Mouse (Mus musculus): ENCODE results near the gene Hjurp. TPM values are rescaled to one million over a fixed set of nuclear protein-coding genes. Genes with fewer than 3 reads are reported as not detected.

Gene Hjurp
- polyA plus RNA-seq, 1 experiment, result 34.3 TPM

DNA sequence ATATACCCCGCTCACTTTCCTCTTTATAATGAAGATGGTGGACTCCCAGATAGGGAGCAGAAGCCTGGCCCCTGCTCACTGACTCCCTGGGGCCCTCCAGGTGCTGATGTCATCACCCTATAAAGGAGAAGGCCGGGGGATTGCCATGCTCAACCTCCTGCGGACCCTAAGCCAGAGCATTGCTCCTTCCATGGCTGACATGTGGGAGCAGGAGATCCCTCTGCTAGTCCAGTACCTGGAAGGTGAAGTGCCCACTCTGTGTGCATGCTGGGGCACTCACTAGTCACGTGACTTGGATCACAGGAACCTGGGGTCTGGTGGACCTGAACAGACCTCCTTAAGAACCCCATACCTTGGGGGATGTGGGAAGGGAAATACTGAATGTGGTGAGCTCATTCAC lies 36.9 kb downstream of the Hjurp start:
- Histone ChIP-seq H3K36me3 (ENCODE audit: control insufficient read depth, insufficient read depth, low read length) (no peaks in the 10 kb centered on the region), H3K27me3 (ENCODE audit: control insufficient read depth, insufficient read depth, low read length) (no peaks in the 10 kb centered on the region), H3K27ac (ENCODE audit: control insufficient read depth, insufficient read depth, low read depth, low read length) (no peak overlapping the region), H3K4me3 (ENCODE audit: control insufficient read depth, low read depth, low read length) (no peak overlapping the region), H3K4me1 (ENCODE audit: control insufficient read depth, insufficient read depth, low read length) (no peaks in the 10 kb centered on the region)
- no peak for TF ChIP-seq CTCF (IDR thresholded peaks at IDR 0.05; ENCODE audit: control insufficient read depth, insufficient read depth, insufficient replicate concordance, low read depth, low read length)
- TF ChIP-seq POLR2A (IDR thresholded peaks at IDR 0.05; ENCODE audit: control insufficient read depth, low read depth, low read length), result no peak

DNA sequence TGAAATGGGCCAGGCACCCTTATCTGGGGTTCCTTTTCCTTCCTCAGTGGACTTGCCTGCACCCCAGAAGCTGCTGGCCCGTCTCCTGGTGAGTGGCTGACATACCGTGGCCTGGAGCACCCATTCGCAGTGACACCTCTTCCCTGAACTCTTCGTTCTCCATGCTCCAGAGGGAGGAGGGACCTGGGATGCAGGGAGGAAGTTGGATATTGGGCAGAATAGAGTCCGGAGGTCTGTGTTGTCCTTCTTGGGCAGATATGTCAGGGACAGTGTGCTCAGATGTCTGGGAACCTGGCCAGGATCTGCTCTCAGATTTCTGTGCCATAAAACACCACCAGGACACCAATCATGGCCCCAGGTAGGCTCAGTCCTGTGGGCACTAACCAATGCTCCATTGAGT lies 37.4 kb downstream of the Hjurp start:
- Histone ChIP-seq H3K4me3 (ENCODE audit: control insufficient read depth, low read depth, low read length) (no peak overlapping the region), H3K36me3 (ENCODE audit: control insufficient read depth, insufficient read depth, low read length) (no peaks in the 10 kb centered on the region), H3K4me1 (ENCODE audit: control insufficient read depth, insufficient read depth, low read length) (no peaks in the 10 kb centered on the region), H3K27ac (ENCODE audit: control insufficient read depth, insufficient read depth, low read depth, low read length) (no peak overlapping the region), H3K27me3 (ENCODE audit: control insufficient read depth, insufficient read depth, low read length) (no peaks in the 10 kb centered on the region)
- TF ChIP-seq POLR2A (IDR thresholded peaks at IDR 0.05; ENCODE audit: control insufficient read depth, low read depth, low read length) (no peak), CTCF (IDR thresholded peaks at IDR 0.05; ENCODE audit: control insufficient read depth, insufficient read depth, insufficient replicate concordance, low read depth, low read length) (no peak)

DNA sequence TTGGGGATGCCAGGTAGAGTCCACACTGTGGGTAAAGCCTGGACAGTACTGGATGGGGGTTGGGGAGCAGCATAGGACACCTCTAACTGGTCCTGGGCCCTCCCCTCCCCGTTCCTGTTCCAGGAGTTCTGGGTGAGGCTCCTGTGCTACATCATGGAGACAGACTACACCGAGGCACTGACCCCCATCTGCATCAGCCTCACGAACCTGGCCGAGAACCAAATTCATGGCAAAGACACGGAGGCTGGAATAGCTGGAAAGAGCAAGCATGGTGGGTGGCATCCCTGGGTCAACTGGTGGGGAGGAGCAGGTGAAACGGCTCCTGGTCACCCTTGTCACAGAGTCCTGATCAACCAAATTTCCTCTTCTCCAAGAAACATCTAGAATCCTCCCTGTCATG lies 38.7 kb downstream of the Hjurp start:
- Histone ChIP-seq H3K27me3 (ENCODE audit: control insufficient read depth, insufficient read depth, low read length) (no peaks in the 10 kb centered on the region), H3K27ac (ENCODE audit: control insufficient read depth, insufficient read depth, low read depth, low read length) (no peak overlapping the region), H3K4me3 (ENCODE audit: control insufficient read depth, low read depth, low read length) (no peak overlapping the region), H3K36me3 (ENCODE audit: control insufficient read depth, insufficient read depth, low read length) (no peaks in the 10 kb centered on the region), H3K4me1 (ENCODE audit: control insufficient read depth, insufficient read depth, low read length) (no peaks in the 10 kb centered on the region)
- TF ChIP-seq CTCF (IDR thresholded peaks at IDR 0.05; ENCODE audit: control insufficient read depth, insufficient read depth, insufficient replicate concordance, low read depth, low read length) (no peak), POLR2A (IDR thresholded peaks at IDR 0.05; ENCODE audit: control insufficient read depth, low read depth, low read length) (no peak)

DNA sequence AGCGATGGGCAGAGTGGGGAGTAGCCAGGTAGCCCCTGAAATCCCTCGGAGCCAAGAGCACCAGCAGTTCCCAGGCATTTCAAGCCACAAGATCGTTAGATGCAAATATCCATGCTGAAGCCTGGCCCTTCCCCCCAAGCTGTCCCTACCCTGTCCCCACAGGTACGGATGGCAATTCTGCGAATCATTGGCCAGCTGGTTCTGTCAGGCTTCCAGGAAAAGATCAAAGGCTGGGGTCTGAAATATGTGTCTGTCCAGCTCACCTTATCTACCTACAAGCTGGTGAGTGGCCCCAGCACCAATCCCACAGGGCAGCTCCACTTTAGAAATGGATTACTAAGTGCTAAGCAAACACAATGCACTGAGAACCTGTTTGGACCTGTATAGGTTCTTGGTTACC lies 40.1 kb downstream of the Hjurp start:
- Histone ChIP-seq H3K36me3 (ENCODE audit: control insufficient read depth, insufficient read depth, low read length) (no peaks in the 10 kb centered on the region), H3K4me3 (ENCODE audit: control insufficient read depth, low read depth, low read length) (no peak overlapping the region), H3K4me1 (ENCODE audit: control insufficient read depth, insufficient read depth, low read length) (no peaks in the 10 kb centered on the region), H3K27ac (ENCODE audit: control insufficient read depth, insufficient read depth, low read depth, low read length) (no peak overlapping the region), H3K27me3 (ENCODE audit: control insufficient read depth, insufficient read depth, low read length) (no peaks in the 10 kb centered on the region)
- TF ChIP-seq POLR2A (IDR thresholded peaks at IDR 0.05; ENCODE audit: control insufficient read depth, low read depth, low read length), result no peak
- TF ChIP-seq CTCF (IDR thresholded peaks at IDR 0.05; ENCODE audit: control insufficient read depth, insufficient read depth, insufficient replicate concordance, low read depth, low read length), result no peak

DNA sequence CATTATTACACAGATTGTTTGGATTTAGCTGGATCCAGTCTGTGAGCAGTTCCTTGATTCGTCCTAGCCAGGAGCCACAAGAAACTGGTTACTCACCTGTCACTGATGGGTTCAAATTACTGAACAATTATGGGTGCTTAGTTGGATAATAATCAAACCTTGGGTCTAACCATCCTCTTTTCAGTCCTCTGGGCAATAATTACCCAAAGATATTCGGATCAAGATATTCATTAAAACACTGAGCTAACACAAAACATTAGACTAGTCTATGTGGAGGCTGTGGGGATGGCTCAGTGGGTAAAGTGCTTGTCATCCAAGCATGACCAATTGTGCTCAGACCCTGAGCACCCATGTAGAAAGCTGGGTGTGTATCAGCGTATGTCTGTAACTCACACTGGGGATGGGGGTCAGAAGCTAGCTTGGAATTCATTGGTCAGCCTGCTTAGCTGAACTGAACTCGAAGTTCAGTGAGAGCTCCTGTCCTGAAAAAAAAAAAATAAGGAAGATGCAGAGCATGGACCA lies 41.5 kb downstream of the Hjurp start:
- TF ChIP-seq CTCF (IDR thresholded peaks at IDR 0.05; ENCODE audit: control insufficient read depth, insufficient read depth, insufficient replicate concordance, low read depth, low read length), result no peak
- TF ChIP-seq POLR2A (IDR thresholded peaks at IDR 0.05; ENCODE audit: control insufficient read depth, low read depth, low read length), result no peak
- Histone ChIP-seq H3K27ac (ENCODE audit: control insufficient read depth, insufficient read depth, low read depth, low read length) (no peak overlapping the region), H3K36me3 (ENCODE audit: control insufficient read depth, insufficient read depth, low read length) (no peaks in the 10 kb centered on the region), H3K27me3 (ENCODE audit: control insufficient read depth, insufficient read depth, low read length) (no peaks in the 10 kb centered on the region), H3K4me3 (ENCODE audit: control insufficient read depth, low read depth, low read length) (no peak overlapping the region), H3K4me1 (ENCODE audit: control insufficient read depth, insufficient read depth, low read length) (no peaks in the 10 kb centered on the region)

DNA sequence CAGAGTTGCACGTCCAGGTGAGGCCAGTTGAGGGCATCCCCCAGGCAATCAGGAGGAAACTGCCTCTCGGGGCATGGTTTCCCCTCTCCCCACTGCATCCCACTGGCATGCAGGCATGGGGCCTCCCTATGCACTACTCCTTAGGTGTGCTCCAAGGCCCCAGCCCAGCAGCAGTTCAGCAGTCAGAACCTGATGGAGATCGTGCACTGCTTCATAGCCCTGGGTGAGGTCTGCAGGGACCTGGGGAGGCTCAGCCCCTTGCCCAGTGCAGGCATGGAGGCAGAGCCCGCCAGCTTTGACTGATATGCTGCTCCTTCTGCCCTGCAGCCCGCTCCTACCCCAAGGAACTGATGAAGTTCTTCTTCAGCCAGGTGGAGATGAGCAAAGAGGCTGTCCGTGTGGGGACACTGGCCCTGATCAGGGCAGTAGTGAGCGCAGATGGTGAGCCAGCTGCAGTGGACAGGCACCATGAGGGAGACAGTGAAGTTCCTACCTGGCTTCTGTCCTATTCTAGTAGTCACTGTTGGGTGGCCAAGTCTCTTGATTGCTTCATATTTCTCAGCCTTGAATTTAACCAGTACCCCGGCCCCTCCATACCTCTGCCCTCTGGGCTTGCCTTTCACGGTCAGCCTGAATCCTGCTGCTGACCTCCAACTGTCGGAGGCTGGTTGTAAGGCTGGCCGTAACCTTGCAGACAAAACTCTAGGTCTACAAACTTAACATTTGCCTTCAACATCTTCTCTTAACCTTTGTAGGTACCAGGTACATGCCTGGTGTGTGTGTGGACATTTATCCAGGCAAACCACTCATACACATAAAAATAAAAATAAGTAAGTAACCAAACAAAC lies 42.2 kb downstream of the Hjurp start:
- Histone ChIP-seq H3K36me3 (ENCODE audit: control insufficient read depth, insufficient read depth, low read length) (no peaks in the 10 kb centered on the region), H3K4me3 (ENCODE audit: control insufficient read depth, low read depth, low read length) (no peak overlapping the region)

DNA sequence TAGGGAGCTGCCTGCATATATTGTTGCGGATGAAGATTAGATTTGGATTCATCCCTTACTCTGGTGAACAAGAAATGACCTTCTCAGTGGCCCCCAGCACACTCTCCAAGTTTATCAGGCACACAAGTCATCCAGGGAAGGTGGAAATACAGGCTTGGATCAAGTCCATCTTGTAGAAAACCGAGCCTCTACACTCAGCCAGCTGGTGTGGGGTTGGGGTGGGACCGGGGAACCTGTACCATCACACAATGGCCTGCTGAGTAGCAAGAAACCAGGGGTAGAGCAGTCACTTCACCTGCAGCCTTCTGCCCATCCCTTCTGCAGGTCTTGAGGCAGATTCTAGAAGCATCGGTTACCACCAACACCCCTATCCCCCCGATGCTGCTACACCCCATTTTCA lies 42.8 kb downstream of the Hjurp start:
- no peak for TF ChIP-seq CTCF (IDR thresholded peaks at IDR 0.05; ENCODE audit: control insufficient read depth, insufficient read depth, insufficient replicate concordance, low read depth, low read length)
- no peak for TF ChIP-seq POLR2A (IDR thresholded peaks at IDR 0.05; ENCODE audit: control insufficient read depth, low read depth, low read length)
- no peaks in the 10 kb centered on the region for H3K27me3 ChIP-seq (ENCODE audit: control insufficient read depth, insufficient read depth, low read length)

More for the DNA sequence above, 42.2 kb downstream of the Hjurp start:
- TF ChIP-seq POLR2A (IDR thresholded peaks at IDR 0.05; ENCODE audit: control insufficient read depth, low read depth, low read length), result no peak
- TF ChIP-seq CTCF (IDR thresholded peaks at IDR 0.05; ENCODE audit: control insufficient read depth, insufficient read depth, insufficient replicate concordance, low read depth, low read length), result no peak
- Histone ChIP-seq H3K4me1 (ENCODE audit: control insufficient read depth, insufficient read depth, low read length) (no peaks in the 10 kb centered on the region), H3K27me3 (ENCODE audit: control insufficient read depth, insufficient read depth, low read length) (no peaks in the 10 kb centered on the region), H3K27ac (ENCODE audit: control insufficient read depth, insufficient read depth, low read depth, low read length) (no peak overlapping the region)

More for the DNA sequence above, 42.8 kb downstream of the Hjurp start:
- Histone ChIP-seq H3K27ac (ENCODE audit: control insufficient read depth, insufficient read depth, low read depth, low read length) (no peak overlapping the region), H3K4me3 (ENCODE audit: control insufficient read depth, low read depth, low read length) (no peak overlapping the region), H3K4me1 (ENCODE audit: control insufficient read depth, insufficient read depth, low read length) (no peaks in the 10 kb centered on the region), H3K36me3 (ENCODE audit: control insufficient read depth, insufficient read depth, low read length) (no peaks in the 10 kb centered on the region)
